Mouse (Mus musculus): ENCODE data around the gene Ap5s1.
A peak's percentile ranks its signal among the peaks of the same experiment; 100 is the strongest.
"Not testable (repeated sequence)": the region's sequence is repeated elsewhere in the genome, so short reads cannot be mapped to it uniquely, and the experiment has no call there.

The Ap5s1 gene

DNA sequence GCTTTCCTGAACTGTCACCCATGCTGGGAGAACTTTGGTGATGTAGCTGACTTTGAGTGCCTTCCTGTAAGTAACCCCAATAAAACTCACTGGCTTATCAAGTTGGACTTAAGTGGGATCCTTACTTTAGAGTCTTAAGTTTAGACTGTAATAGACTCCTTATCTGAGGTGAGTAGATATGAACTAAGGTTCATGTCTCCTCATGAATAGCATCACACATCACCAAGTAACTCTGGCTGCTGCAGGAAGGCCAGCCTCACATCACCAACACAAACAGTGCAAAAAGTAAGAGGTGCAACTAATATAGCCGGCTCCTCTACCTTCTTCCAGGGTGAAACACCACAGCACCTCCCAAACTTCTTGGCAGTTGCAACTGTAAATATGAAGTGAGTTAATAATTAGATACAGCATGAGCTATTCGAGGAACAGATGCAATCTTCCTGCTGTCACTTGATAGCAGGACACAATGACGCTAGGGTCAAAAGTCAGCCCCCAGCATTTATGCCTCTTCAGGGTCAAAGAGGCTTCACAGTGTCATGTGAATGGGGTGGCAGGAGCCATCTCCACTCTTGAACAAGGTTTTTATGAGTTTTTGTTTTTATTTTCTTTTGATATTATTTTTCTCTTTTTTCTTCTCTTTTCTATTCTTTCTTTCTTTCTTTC lies 15.1 kb downstream of the Ap5s1 start:
- DNase-seq (ENCODE audit: low spot score in 2 of 2): no peak

DNA sequence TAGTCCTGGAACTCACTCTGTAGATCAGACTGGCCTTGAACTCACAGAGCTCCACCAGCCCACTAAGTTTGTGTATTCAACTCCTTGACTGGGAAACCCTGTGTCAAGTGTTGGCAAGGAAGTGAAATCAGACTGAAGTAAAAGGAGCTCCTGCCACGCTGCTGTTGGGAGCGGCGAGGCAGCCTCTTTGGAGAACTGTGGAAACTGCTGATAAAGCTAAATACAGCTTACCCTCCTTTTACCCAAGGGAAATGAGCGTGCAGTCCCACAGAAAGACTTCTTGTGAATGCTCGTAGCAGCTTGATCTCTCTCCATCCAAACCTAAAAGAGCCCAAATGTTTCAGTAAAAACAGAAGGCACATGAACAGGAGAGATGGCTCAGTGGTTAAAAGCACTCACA lies 15.7 kb downstream of the Ap5s1 start:
- DNase-seq (ENCODE audit: low spot score in 2 of 2): no peak

DNA sequence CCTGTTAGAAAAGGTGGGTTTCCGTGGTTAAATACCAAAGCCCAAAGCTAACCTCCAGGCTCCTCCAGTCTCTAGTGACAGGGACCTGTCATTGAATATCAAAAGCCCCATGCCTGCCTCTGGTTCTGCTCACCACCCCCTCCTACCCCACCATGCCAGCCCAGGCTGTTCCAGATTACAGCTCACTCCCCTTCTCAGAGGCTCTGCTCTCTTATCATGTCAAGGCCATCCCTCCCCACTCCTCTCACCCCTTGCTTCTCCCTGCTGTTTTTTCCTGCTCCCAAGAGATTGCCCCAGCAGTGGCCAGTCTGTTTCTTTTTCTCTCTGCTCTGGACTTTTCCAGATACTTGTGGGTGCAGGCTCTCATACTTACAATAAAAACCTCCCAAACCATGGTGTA lies 16.7 kb downstream of the Ap5s1 start:
- no peak for DNase-seq (ENCODE audit: low spot score in 2 of 2)

DNA sequence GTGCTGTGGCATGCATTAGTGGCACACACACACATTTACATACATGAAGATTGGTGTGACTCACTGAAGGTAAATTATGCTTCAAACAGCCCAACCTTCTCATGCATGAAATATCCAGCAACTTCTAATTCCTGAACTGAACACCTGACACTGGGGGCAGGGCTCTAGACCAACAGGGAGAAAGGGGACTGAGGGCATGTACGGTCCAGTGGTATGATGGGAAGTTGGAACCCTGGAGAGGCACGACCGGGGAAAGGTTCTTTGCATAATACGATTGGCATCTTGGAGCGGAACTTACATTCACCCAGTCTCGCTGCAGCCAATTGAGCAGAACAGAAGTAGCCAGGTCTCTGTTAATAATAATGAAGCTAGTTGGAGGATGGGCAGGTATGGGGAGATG lies 18.3 kb downstream of the Ap5s1 start:
- DNase-seq (ENCODE audit: low spot score in 2 of 2): no peak

DNA sequence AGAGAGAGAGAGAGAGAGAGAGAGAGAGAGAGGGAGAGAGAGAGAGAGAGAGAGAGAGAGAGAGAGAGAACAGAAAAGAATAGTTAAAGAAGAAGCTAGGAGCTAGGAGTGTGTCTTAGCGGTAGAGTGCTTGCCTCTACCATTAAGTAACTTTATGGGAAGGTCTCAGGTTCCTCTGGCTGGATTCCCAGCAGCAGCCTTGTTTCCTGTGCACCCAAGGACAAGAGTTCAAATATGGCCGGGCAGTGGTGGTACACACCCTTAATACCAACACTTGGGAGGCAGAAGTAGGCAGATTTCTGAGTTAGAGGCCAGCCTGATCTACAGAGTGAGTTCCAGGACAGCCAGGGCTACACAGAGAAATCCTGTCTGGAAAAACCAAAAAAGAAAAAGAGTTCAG lies 19.8 kb downstream of the Ap5s1 start:
- DNase-seq (ENCODE audit: low spot score in 2 of 2): not testable (repeated sequence)

DNA sequence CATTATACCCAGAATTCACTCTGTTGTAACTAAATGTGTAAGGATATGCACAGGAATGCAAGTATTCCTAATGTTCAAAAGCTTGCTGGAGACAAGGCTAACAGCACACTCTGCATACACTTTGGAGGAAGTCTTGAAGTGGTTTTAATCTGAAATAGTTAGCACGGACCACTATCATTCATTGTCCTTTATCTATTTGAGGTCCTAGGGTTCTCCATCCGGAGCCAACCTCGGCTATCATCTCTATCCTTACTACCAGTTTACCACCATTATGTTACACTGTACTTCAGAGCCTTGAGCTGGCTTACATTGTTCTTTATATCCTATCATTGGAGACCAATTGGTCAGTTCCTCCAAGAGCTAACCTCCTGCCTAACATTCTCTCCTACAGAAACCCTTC lies 20.4 kb downstream of the Ap5s1 start:
- no peak for DNase-seq (ENCODE audit: low spot score in 2 of 2)

DNA sequence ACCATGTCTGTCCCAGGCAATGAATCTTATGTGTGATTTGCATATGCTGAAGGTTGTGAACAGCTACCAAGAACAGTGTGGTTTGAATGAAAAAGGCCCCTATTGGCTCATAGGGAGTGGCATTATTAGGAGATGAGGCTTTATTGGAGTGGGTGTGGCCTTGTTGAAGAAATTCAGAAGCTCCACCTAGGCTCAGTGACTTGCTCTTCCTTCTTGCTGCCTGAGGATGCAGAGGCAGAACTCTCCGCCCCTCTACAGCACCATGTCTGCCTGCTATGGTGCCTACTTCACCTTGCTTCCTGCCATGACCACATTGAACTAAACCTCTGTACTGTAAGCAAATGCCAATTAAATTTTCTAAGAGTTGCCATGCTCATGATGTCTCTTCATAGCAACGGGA lies 25.7 kb downstream of the Ap5s1 start:
- peak in 1 of 2 experiments; percentile 13 for DNase-seq (ENCODE audit: low spot score in 2 of 2)

DNA sequence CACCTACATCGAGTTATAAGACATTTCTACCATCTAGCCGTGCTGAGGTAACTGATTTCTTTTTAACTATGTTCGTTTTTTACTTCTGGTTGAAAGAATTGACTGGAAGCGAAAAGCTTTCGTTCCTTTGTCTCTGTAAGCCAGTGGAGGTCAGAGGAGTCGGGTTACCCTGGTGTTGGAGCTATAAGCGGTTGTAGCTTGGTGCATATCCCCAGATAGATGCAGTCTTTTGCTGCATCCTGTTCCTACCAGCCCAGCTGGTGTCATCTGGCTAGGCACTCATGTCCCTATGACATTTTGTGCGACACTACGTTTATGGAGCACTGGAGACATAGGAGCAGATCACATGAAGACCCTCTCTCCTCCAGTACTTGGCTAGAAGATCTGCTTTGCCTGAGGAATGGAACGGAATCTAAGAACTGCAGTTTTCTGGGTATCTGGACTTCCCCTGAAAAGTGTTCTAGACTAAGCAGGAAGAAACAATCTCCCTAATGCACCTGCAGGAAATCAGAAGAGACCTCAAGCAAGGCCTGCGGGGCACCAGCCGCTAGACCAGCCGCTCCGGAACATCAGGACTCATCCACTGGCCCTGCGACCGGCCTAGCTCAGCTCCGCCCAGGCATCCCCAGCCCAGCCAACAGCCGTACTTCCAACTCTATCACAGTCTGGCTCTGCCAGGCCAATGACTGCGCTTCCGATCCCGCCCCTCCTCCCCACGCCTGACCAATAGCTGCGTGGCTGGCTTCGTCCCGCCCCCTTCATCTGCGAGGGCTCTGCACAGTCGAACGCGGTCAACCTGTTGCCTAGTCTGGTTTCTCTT lies 26.6 kb downstream of the Ap5s1 start, which contains the start of gene Mavs:
Mavs (plus strand) TSS at position 757 of the 820 bp plus-strand sequence.
- peak; percentile 91 to 93 for DNase-seq (ENCODE audit: low spot score in 2 of 2)

DNA sequence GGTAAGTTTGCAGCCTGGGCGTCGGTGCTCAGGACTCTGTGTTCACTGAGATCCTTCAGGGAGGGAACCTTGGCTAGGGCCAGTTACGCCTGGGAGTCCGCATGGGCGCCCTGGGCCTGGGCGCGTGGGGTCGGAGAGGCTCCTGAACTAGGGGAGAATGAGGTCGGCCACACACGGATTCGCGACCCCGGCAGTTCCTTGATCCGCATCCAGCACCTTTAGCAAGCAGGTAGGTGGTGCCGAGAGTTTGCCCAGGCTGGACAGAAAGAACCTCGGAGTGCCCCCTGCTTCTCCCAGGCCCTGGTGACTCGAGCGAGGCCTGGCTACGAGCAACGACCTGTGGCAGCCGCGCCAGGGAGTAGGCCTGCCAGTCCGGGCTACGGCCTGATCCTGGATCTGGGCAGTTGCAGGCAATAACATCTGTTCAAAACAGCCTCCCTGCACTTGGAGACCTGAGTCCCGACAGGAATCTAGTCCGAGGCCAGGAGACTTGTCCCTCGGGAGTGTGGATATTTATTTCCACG lies 27.3 kb downstream of the Ap5s1 start:
- no peak for DNase-seq (ENCODE audit: low spot score in 2 of 2)

DNA sequence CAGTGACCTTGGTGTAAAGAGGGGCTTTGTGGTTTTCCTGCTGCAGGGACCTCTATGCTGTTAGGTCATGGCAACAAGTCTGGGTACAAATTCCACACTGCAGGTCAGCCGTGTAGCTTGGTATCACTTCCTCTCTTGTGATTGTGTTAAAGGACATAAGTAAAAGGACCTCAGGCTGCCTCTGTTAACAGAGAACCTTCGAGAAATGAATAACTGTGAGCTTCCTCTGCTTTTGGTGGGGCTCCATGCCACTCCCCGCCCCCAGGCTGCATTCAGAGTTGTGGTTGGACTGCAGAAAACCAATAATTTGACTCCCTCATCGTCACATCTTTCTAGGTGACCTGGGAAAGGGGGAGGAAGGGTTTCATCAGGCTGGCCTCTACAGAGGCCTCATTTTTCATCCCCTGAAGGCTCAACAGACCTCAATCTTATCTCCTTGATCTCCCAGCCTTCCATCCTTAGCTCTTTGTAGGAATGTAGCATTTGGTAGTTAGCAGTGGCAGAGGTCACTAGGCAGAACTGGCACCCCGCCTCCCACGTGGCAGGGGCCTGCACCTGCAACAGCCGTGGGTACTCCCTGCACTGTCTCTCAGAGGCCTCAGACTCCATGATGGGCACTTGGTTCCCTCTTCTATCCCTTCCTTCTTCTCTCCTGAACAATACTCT lies 28.2 kb downstream of the Ap5s1 start:
- no peak for DNase-seq (ENCODE audit: low spot score in 2 of 2)

DNA sequence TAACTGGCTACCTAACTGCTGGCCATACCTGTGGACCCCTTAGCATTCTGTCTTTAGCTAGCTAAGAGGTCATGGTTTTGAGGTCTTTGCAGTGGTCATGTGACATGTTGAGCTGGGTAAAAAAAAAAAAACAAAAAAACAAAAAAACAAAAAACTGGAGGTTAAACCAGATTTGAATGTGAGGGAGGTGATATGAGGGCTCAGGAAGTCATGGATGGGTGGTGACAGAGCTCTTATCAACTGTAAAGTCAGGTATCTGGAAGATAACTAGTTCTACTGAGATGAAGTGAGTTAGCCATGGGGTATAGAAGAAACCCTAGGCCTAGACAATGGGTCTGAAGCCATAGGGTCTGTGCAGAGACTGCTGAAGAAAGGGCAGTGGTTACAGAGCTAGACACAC lies 35.3 kb downstream of the Ap5s1 start:
- DNase-seq (ENCODE audit: low spot score in 2 of 2): no peak

DNA sequence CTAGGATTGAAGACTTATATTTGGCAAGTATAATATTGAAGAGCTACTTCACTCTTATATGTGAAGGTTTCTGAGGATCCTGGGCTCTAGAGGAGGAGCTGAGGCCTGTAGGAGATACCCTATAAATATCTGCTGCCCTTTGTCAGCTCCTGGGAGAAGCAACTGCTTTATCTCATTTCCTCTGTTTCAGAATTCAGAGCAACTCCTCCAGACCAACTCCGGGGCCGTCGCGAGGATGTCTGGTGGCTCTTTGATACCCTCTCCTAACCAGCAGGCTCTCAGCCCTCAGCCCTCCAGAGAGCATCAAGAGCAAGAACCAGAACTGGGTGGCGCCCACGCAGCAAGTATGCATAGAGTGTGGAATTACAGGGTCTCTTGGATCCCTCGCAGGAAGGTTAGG lies 36.1 kb downstream of the Ap5s1 start:
- no peak for DNase-seq (ENCODE audit: low spot score in 2 of 2)

DNA sequence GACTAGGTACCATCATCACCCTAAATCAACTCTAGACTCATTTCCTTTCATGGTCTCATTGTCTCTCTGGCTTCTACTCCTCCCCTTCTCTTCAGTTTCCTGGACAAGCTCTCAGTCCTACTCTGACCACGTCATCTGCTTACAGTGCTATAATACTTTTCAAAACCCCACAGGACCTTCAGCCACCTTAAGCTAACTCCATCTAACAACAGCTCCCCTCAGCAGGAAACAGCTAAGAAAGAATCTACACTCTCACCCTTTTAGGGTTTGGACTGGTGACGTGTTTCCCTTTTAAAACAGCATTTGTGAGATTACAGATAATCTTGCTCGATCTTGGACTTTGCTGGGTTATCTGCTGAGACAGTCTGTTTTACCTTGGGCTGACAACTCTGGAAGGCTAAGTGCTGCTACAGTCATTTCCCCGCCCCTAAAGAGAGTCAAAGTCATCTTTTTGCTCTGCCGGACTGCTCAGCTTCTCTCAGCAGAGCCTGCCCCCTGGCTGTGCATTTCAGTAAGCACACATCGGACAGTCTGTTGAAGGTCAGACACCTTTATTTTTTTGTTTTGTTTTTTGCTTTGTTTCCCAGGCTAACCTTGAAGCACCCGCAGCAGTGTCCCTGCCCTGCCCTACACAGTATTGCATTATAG lies 46.9 kb downstream of the Ap5s1 start:
- peak; percentile 44 to 65 for DNase-seq (ENCODE audit: low spot score in 2 of 2)

DNA sequence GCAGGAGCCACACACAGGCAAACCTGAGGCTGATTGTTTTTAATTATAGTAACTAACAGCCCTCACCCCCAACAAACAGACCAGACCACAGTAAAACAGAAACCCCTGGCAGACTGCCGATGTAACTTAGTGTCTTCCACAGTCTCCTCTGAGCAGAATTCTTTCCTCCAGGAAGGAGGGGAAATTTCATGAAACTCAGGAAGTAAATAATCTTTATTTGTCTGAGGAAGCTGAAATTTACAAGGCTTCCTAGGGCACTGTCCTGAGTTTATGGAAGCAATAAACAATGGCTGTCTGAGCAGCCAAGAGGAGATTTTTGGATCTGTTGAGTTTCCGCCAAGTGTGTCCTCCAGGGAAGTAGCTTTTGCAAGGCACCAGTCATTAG lies 47.4 kb downstream of the Ap5s1 start:
- no peak for DNase-seq (ENCODE audit: low spot score in 2 of 2)

DNA sequence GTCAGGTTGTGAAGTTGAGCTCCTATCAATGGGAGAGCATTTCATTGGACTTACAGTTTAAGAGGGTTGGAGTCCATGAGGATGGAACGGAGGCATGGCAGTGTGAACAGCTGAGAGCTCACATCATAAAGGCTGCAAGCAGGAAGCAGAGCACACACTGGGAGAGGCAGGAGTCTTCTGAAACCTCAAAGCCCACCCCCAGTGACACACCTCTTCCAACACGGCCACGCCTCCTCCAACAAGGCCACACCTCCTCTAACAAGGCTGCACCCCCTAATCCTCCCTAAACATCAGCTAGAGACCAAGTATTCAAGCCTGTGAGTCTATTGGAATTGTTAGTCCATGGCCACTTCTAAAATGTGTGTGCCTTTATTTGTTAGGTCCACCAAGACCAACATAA lies 48.9 kb downstream of the Ap5s1 start:
- DNase-seq (ENCODE audit: low spot score in 2 of 2): no peak

DNA sequence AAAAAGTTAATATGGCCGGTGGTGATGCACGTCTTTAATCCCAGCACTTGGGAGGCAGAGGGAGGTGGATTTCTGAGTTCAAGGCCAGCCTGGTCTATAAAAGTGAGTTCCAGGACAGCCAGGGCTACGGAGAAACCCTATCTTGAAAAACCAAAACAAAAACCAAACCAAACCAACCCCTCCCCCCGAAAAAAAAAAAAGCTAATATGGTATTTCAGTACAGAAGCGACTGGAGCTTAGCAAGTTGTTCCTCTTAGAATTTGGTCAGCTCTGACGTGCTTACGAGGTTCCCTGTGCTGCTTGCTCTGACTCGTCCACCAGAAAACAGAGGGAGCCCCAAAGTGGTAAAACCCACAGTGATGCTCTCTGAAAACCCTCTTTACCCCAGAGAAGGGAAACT lies 51.8 kb downstream of the Ap5s1 start:
- DNase-seq (ENCODE audit: low spot score in 2 of 2): no peak

DNA sequence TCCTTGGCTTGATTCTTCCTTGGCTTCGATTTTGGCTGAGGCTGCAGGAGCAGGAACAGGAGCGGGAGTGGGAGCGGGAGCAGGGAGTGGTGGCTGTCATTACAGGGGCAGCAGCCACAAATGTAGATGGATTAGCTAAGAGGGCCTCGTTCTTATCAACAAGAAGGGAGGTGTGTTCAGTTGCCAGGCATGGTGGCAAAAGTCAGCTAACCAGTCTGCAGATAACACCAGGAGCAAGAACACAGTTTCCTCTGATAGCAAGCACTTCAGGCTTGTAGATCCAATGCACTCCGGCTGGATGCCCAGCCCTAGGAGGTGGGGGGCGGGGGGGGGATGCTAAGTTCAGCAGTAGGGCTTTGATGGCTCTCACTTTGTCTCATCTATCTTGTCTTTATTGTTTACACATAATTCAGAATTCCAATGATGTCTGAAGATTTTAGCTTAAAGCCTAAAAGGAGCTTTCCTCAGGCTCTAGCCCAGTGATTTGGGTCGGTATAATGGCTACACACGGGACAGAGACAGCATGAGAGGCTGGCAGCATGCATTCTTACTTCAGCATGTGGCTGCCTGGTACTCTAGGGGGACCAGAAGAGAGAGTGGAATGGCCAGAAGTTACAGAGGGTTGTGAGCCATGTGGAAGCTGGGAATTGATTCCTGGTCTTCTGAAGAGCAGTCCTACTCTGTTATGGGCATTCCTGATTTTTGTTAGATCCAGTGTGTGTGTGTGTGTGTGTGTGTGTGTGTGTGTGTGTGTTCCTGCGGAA lies 53.8 kb downstream of the Ap5s1 start:
- no peak for DNase-seq (ENCODE audit: low spot score in 2 of 2)

DNA sequence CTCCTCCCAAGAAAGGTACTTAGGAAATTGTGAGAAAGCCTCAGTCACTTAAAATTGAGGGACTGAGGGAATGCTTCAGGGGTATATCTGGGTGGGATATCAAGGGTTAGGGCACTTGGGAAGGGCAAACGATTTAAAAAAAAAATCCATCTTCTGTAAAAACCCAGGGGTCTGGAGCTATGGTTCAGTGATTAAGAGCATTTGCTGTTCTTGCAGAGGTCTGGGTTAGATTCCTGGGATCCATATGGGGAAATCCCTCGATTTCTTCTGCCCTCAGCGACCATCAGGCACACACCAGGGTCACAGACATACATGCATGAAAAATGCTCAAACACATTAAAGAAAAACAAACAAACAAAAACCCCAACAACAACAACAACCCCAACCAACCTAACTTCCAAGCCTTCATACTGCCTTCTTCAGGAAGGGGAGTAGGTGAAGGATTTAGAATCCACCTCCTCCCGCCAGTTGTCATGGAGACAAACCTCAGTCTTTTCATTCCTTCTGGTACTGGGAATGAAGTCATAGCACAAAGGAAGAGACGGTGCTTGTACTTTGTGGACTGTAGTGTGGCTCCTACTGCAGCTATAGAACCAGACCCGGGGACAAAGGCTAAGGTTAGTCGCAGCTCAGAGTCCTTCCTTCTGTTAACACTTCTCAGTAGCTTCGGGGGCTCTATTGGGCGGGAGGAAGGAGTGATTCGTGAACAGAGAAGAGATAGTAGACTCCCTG lies 54.8 kb downstream of the Ap5s1 start:
- no peak for DNase-seq (ENCODE audit: low spot score in 2 of 2)

DNA sequence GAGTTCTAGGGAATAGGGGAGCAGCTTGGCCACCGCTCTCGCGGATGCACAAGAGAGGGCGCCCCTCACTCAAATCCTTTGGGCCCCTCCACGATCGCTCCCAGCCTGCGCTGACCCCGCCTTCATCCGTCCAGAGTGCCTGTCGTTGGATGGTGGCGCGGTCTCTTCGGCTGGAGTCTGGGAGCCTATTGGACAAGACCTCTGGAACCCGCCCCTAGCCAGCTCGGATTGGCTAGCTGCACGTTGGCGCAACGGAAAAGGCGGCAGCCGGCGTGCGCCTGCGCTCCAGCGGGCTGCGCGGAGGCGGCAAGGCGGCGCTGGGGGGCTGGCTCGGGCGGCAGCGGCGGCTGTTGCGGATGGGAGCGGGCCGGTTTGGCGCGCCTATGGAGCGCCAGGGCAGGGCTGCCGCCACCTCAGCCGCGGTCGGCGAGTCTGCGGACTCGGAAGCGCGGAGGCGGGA lies 55.4 kb downstream of the Ap5s1 start, which contains the start of gene Pank2:
Pank2 (plus strand) TSS at position 283 of the 460 bp plus-strand sequence.
- DNase-seq (ENCODE audit: low spot score in 2 of 2): peak; percentile 95 to 96
